ENCODE assay signal across 28 mouse cellular contexts in the genomic region with DNA sequence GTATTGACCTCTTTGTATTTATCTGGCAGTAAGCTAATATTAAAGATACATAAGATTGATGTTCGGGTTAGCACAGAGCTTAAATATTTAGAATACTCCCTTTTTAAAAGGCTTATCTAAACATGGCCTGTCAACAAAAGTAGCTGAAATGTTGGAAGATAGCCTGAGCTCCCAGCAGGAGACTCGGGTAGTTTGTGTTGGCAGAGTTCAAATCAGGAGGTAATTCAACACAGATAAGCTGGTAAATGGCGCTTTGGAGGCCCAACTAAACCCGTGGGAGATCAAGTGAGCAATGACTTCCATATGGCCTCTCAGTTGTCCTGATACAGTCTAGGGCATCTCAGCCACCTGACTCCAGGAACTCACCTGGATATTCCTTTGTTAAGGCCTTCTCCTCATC.
DNase-seq lines count a peak whose midpoint lies in the region; ATAC-seq lines count a peak whose summit lies in the region.
"Had no signal": no experiment of that assay in that cellular context is flagged by ENCODE, and none has a peak within 500 bp of the region (broad histone marks: within the 10 kb centered on the region; RNA-seq: fewer than 3 reads in every experiment).

No protein-coding gene starts in this region.

- no peak for ATAC-seq in heart, embryonic 12.5 days (ENCODE audit: insufficient number of reproducible peaks, low FRiP score)
- no peak for ATAC-seq in midbrain, embryonic 11.5 days (ENCODE audit: low FRiP score)
- no peak for ATAC-seq in midbrain, embryonic 14.5 days (ENCODE audit: low FRiP score, low TSS enrichment)
- ATAC-seq in monocyte, adult 5-6 weeks (replicated peaks; ENCODE audit: insufficient number of reproducible peaks, low FRiP score, low TSS enrichment, poor library complexity, severe bottlenecking), result no peak
- ATAC-seq: forebrain, embryonic 13.5 days; intestine, postnatal 0 days; liver, embryonic 12.5 days; liver, postnatal 0 days; lung, postnatal 0 days; midbrain, embryonic 15.5 days had no signal

- H3K27ac ChIP-seq in heart, embryonic 12.5 days (ENCODE audit: poor library complexity, severe bottlenecking), result no peak overlapping the region
- H3K27ac ChIP-seq in midbrain, embryonic 11.5 days (ENCODE audit: low read depth, low read length), result no peak overlapping the region
- H3K27ac ChIP-seq in midbrain, embryonic 14.5 days (replicated peaks; ENCODE audit: low read depth, low read length), result no peak overlapping the region
- H3K27ac ChIP-seq: forebrain, embryonic 13.5 days; hindbrain, embryonic 14.5 days; kidney, postnatal 0 days; left cerebral cortex, adult 2 months; limb, embryonic 12.5 days; liver, embryonic 12.5 days; macrophage; midbrain, embryonic 15.5 days; stomach, postnatal 0 days had no signal

- peak; percentile 76 for DNase-seq in heart, adult 11 months
- DNase-seq in midbrain, embryonic 11.5 days (ENCODE audit: low spot score, missing footprints), result peak; percentile 37
- no peak for DNase-seq in midbrain, embryonic 14.5 days
- peak; percentile 19 for DNase-seq in cerebellum, adult 9-10 months
- DNase-seq in cerebellum, postnatal 36 days, result peak; percentile 11 to 13
- no peak for DNase-seq in adrenal gland, adult 18-20 months (ENCODE audit: low spot score in 2 of 2)
- DNase-seq: adrenal gland, postnatal 10 days; gastrocnemius, postnatal 25 days; layer of hippocampus, adult 9-11 months; liver, postnatal 0 days; spleen, adult 18-20 months; thymus, adult 18-20 months; thymus, postnatal 25 days had no signal

- no peak overlapping the region for H3K4me2 ChIP-seq in heart, embryonic 12.5 days
- no peak overlapping the region for H3K4me2 ChIP-seq in midbrain, embryonic 11.5 days
- no peak overlapping the region for H3K4me2 ChIP-seq in midbrain, embryonic 14.5 days (ENCODE audit: low read length)
- H3K4me2 ChIP-seq: forebrain, embryonic 13.5 days; heart, embryonic 11.5 days; hindbrain, embryonic 14.5 days; limb, embryonic 12.5 days; liver, embryonic 12.5 days; midbrain, embryonic 15.5 days had no signal

- H3K36me3 ChIP-seq in heart, embryonic 12.5 days, result no peaks in the 10 kb centered on the region
- H3K36me3 ChIP-seq in midbrain, embryonic 11.5 days (ENCODE audit: control insufficient read depth, insufficient read depth, low read length), result no peaks in the 10 kb centered on the region
- H3K36me3 ChIP-seq in midbrain, embryonic 14.5 days (ENCODE audit: control insufficient read depth, insufficient read depth, low read length), result no peaks in the 10 kb centered on the region
- H3K36me3 ChIP-seq: G1E; limb, embryonic 12.5 days; liver, embryonic 12.5 days; midbrain, embryonic 15.5 days had no signal

- H3K9ac ChIP-seq in heart, embryonic 12.5 days, result no peak overlapping the region
- H3K9ac ChIP-seq in midbrain, embryonic 11.5 days (ENCODE audit: low read length), result no peak overlapping the region
- no peak overlapping the region for H3K9ac ChIP-seq in midbrain, embryonic 14.5 days (replicated peaks; ENCODE audit: low read length)
- H3K9ac ChIP-seq: forebrain, embryonic 13.5 days; hindbrain, embryonic 14.5 days; limb, embryonic 12.5 days; liver, embryonic 12.5 days; liver, postnatal 0 days; midbrain, embryonic 15.5 days had no signal

- H3K9me3 ChIP-seq in heart, embryonic 12.5 days (replicated peaks), result peaks cover 7% of the 10 kb centered on the region; the same call in 1 of the 2 replicates
- no peaks in the 10 kb centered on the region for H3K9me3 ChIP-seq in midbrain, embryonic 11.5 days (ENCODE audit: control insufficient read depth, low read length)
- no peaks in the 10 kb centered on the region for H3K9me3 ChIP-seq in midbrain, embryonic 14.5 days (ENCODE audit: control insufficient read depth, low read length)
- H3K9me3 ChIP-seq: midbrain, embryonic 15.5 days had no signal

- no peaks in the 10 kb centered on the region for H3K27me3 ChIP-seq in heart, embryonic 12.5 days (replicated peaks)
- no peaks in the 10 kb centered on the region for H3K27me3 ChIP-seq in midbrain, embryonic 11.5 days (ENCODE audit: control insufficient read depth, insufficient read depth, low read length)
- no peaks in the 10 kb centered on the region for H3K27me3 ChIP-seq in midbrain, embryonic 14.5 days (ENCODE audit: control insufficient read depth, insufficient read depth, low read length)
- H3K27me3 ChIP-seq: forebrain, embryonic 13.5 days; limb, embryonic 12.5 days; liver, embryonic 12.5 days; midbrain, embryonic 15.5 days had no signal

- H3K4me1 ChIP-seq in heart, embryonic 12.5 days (replicated peaks), result peaks cover 14% of the 10 kb centered on the region
- no peaks in the 10 kb centered on the region for H3K4me1 ChIP-seq in midbrain, embryonic 11.5 days (ENCODE audit: control insufficient read depth, insufficient read depth, low read length)
- no peaks in the 10 kb centered on the region for H3K4me1 ChIP-seq in midbrain, embryonic 14.5 days (ENCODE audit: control insufficient read depth, insufficient read depth, low read length)
- H3K4me1 ChIP-seq: limb, embryonic 12.5 days; liver, embryonic 12.5 days; midbrain, embryonic 15.5 days had no signal

- H3K4me3 ChIP-seq in heart, embryonic 12.5 days, result no peak overlapping the region
- no peak overlapping the region for H3K4me3 ChIP-seq in midbrain, embryonic 11.5 days (ENCODE audit: low read depth, low read length)
- no peak overlapping the region for H3K4me3 ChIP-seq in midbrain, embryonic 14.5 days (replicated peaks; ENCODE audit: low read depth, low read length)
- H3K4me3 ChIP-seq: forebrain, embryonic 13.5 days; left cerebral cortex, adult 2 months; limb, embryonic 12.5 days; liver, embryonic 12.5 days; midbrain, embryonic 15.5 days had no signal

- 19% methylated on average over 4 of the region's 4 CpGs for WGBS in heart, embryonic 12.5 days
- 75% methylated on average over 4 of the region's 4 CpGs for WGBS in midbrain, embryonic 11.5 days
- WGBS in midbrain, embryonic 14.5 days, result 77% methylated on average over 4 of the region's 4 CpGs

Comparison
In these comparisons a context has a peak if more than half of its experiments do, and no peak if none do; other contexts are left out.
1. DNase-seq: peak in heart, adult 11 months (single experiment), midbrain, embryonic 11.5 days (single experiment), cerebellum, adult 9-10 months (single experiment) and cerebellum, postnatal 36 days (2 of 2); none in midbrain, embryonic 14.5 days (single experiment) and adrenal gland, adult 18-20 months (0 of 2).